Mouse (Mus musculus): ENCODE data around the gene Dpf3.

DNA sequence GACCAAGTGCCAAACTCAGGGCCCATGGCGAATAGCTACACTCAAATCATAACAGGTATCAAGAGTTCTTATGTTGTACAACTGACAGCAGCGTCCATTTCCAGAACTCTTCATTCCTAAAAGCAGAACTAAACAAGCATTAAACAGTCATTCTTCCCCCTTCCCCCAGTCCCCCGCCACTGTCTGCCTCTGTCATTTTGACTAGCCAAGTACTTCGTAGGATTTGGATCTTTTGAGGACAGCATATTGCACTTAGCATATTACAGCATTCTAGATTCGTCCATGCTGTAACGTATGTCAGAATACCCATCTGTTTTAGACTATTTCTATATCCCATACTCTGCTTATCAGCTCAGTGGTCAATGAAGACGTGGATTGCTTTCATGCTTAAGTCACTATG, 115.2 kb downstream of the Dpf3 start:
- TF ChIP-seq POLR2A (IDR thresholded peaks at IDR 0.05; ENCODE audit: insufficient read length, low read depth) (no peak), E2F4 (IDR thresholded peaks at IDR 0.05; ENCODE audit: insufficient read depth) (no peak), USF1 (IDR thresholded peaks at IDR 0.05; ENCODE audit: low read depth) (no peak), MAX (IDR thresholded peaks at IDR 0.05; ENCODE audit: low read depth) (no peak), SRF (IDR thresholded peaks at IDR 0.05; ENCODE audit: control insufficient read depth, insufficient read length, low read depth) (no peak)
